14 mouse cellular contexts compared by ENCODE assay signal in the genomic region with DNA sequence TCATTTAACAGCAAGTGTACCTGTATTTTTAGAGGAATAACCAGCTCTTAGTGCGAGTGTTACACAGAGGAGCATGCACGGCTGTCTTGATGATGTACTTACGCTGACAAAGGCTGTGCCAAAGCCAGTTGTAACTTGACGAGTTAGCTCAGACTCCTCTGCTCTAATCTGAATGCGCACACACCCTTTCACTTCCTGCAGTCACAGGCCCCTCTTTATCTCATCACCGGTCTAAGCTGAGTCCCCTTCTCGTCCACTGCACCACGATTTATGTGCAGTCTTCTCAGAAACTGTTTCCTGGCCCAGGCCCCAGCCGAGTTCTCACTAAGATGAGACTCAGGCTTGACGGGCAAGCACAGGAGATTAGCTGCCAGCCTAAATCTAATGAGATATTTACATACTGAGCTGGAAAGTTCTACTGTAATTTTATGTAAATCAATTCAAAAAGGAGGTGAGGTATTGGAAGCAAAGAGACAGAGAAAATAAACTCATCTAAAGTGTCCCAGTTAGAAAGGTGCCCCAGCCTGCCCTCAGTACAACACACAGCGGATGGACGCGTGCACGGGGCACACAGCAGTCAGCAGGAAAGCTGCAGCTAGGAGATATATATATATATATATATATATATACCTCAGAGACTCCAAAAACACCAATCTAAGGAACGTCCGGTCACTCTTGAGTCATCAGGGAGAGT.
DNase-seq lines count a peak whose midpoint lies in the region; ATAC-seq and TF ChIP-seq lines count a peak whose summit lies in the region.
"Had no signal": no experiment of that assay in that cellular context is flagged by ENCODE, and none has a peak within 500 bp of the region (broad histone marks: within the 10 kb centered on the region; RNA-seq: fewer than 3 reads in every experiment).

No protein-coding gene starts in this region.

- 44% methylated on average over 16 of the region's 16 CpGs for WGBS in heart, embryonic 11.5 days (ENCODE audit: insufficient replicate concordance)
- WGBS in heart, adult 2 months: 49% methylated on average over 16 of the region's 16 CpGs
- 62% methylated on average over 16 of the region's 16 CpGs for WGBS in forebrain, embryonic 10.5 days
- 14% methylated on average over 16 of the region's 16 CpGs for WGBS in liver, embryonic 14.5 days (ENCODE audit: insufficient replicate concordance)

- intact Hi-C loops in heart, adult 2 months (cut with DNase I): no loop called here

- no peak overlapping the region for H3K4me2 ChIP-seq in heart, embryonic 11.5 days
- H3K4me2 ChIP-seq in liver, embryonic 14.5 days (ENCODE audit: low read depth): no peak overlapping the region
- H3K4me2 ChIP-seq: limb, embryonic 12.5 days had no signal

- H3K27me3 ChIP-seq in heart, embryonic 11.5 days (ENCODE audit: control insufficient read depth, insufficient read depth, low read length): no peaks in the 10 kb centered on the region
- no peaks in the 10 kb centered on the region for H3K27me3 ChIP-seq in heart, adult 2 months (ENCODE audit: control insufficient read depth, insufficient read depth, low read length)
- peaks cover 18% of the 10 kb centered on the region; the same call in 1 of the 2 replicates for H3K27me3 ChIP-seq in forebrain, embryonic 10.5 days (ENCODE audit: poor library complexity, severe bottlenecking)
- no peaks in the 10 kb centered on the region for H3K27me3 ChIP-seq in liver, embryonic 14.5 days (ENCODE audit: control insufficient read depth, insufficient read depth, low read length)
- H3K27me3 ChIP-seq: limb, embryonic 12.5 days had no signal

- no peaks in the 10 kb centered on the region for H3K79me2 ChIP-seq in heart, adult 2 months (replicated peaks; ENCODE audit: control insufficient read depth, insufficient read depth, low read length)

- no peak overlapping the region for H3K4me3 ChIP-seq in heart, embryonic 11.5 days (ENCODE audit: low read depth, low read length)
- no peak overlapping the region for H3K4me3 ChIP-seq in heart, adult 2 months
- no peak overlapping the region for H3K4me3 ChIP-seq in forebrain, embryonic 10.5 days
- H3K4me3 ChIP-seq in liver, embryonic 14.5 days (ENCODE audit: insufficient read depth in 1 of 2, low read depth in 2 of 2, low read length in 2 of 2): no peak overlapping the region
- H3K4me3 ChIP-seq: gastrocnemius, adult 2 months; limb, embryonic 12.5 days had no signal

- no peak for TF ChIP-seq POLR2A in heart, adult 2 months (IDR thresholded peaks at IDR 0.05; ENCODE audit: insufficient read depth, low read depth, low read length)

- no peak overlapping the region for H3K9ac ChIP-seq in heart, embryonic 11.5 days (ENCODE audit: low read depth, low read length)
- H3K9ac ChIP-seq in heart, adult 2 months (ENCODE audit: low read depth, low read length): no peak overlapping the region
- no peak overlapping the region for H3K9ac ChIP-seq in liver, embryonic 14.5 days (replicated peaks)
- H3K9ac ChIP-seq: limb, embryonic 12.5 days had no signal

- H3K4me1 ChIP-seq in heart, embryonic 11.5 days (ENCODE audit: control insufficient read depth, insufficient read depth, low read length): no peaks in the 10 kb centered on the region
- H3K4me1 ChIP-seq in heart, adult 2 months (ENCODE audit: control insufficient read depth, insufficient read depth, low read length): no peaks in the 10 kb centered on the region
- peaks cover 38% of the 10 kb centered on the region for H3K4me1 ChIP-seq in forebrain, embryonic 10.5 days
- peaks cover 0 to 11% of the 10 kb centered on the region in 2 experiments; a peak in 1 of 4 replicates for H3K4me1 ChIP-seq in liver, embryonic 14.5 days (replicated peaks; ENCODE audit: control insufficient read depth in 2 of 2, insufficient read depth in 2 of 2, low read length in 1 of 2)

- DNase-seq in heart, adult 2 months: no peak
- DNase-seq in 3T3-L1 (ENCODE audit: low read depth, low spot score): peak; percentile 43
- DNase-seq in forebrain, embryonic 10.5 days (ENCODE audit: extremely low spot score, low spot score): no peak
- DNase-seq in liver, embryonic 14.5 days (ENCODE audit: low read depth in 3 of 3, low spot score in 3 of 3): peak in 2 of 3 experiments; percentile 14 to 17
- DNase-seq in thymus, postnatal 14 days: no peak
- DNase-seq in cerebellum, adult 9-11 months: no peak
- DNase-seq in right cerebral cortex, postnatal 36 days (ENCODE audit: low spot score in 2 of 2): no peak
- DNase-seq: B cell, adult 2 months; embryo, embryonic 11 days; gastrocnemius, adult 2 months; heart, postnatal 10 days had no signal

- no peak for TF ChIP-seq CTCF in heart, adult 2 months (IDR thresholded peaks at IDR 0.05)
- TF ChIP-seq CTCF in liver, embryonic 14.5 days (IDR thresholded peaks at IDR 0.05; ENCODE audit: low read depth): no peak

- H3K9me3 ChIP-seq in heart, embryonic 11.5 days (replicated peaks; ENCODE audit: control insufficient read depth, low read length): no peaks in the 10 kb centered on the region
- no peaks in the 10 kb centered on the region for H3K9me3 ChIP-seq in forebrain, embryonic 10.5 days
- H3K9me3 ChIP-seq in liver, embryonic 14.5 days (ENCODE audit: control insufficient read depth, low read length): no peaks in the 10 kb centered on the region
- H3K9me3 ChIP-seq: limb, embryonic 12.5 days had no signal

- ATAC-seq in heart, embryonic 11.5 days (replicated peaks; ENCODE audit: insufficient number of reproducible peaks, low FRiP score, low TSS enrichment): 0 out of 2 replicates have a peak, but pooled peaks have one; percentile 39
- peak; percentile 81 for ATAC-seq in liver, embryonic 14.5 days (ENCODE audit: insufficient read depth)
- ATAC-seq: intestine, postnatal 0 days had no signal

- H3K27ac ChIP-seq in heart, embryonic 11.5 days (ENCODE audit: low read depth, low read length): no peak overlapping the region
- H3K27ac ChIP-seq in heart, adult 2 months: no peak overlapping the region
- H3K27ac ChIP-seq in forebrain, embryonic 10.5 days: peak overlapping the region; percentile 56; the same call in 1 of the 2 replicates
- no peak overlapping the region for H3K27ac ChIP-seq in liver, embryonic 14.5 days
- H3K27ac ChIP-seq: gastrocnemius, adult 2 months; limb, embryonic 12.5 days had no signal

- no peaks in the 10 kb centered on the region for H3K36me3 ChIP-seq in heart, embryonic 11.5 days (ENCODE audit: control insufficient read depth, insufficient read depth, low read length)
- H3K36me3 ChIP-seq in heart, adult 2 months (ENCODE audit: control insufficient read depth, insufficient read depth, low read length): no peaks in the 10 kb centered on the region
- peaks cover 9% of the 10 kb centered on the region for H3K36me3 ChIP-seq in forebrain, embryonic 10.5 days (replicated peaks)
- H3K36me3 ChIP-seq in liver, embryonic 14.5 days (replicated peaks; ENCODE audit: control insufficient read depth, insufficient read depth, low read depth): no peaks in the 10 kb centered on the region

- TF ChIP-seq EP300 in heart, adult 2 months (IDR thresholded peaks at IDR 0.05; ENCODE audit: insufficient read depth, low read depth, low read length): no peak
- TF ChIP-seq EP300 in liver, embryonic 14.5 days (IDR thresholded peaks at IDR 0.05; ENCODE audit: low read depth): no peak

Comparison
In these comparisons a context has a peak if more than half of its experiments do, and no peak if none do; other contexts are left out.
1. DNase-seq: peak in 3T3-L1 (single experiment) and liver, embryonic 14.5 days (2 of 3); none in heart, adult 2 months (0 of 2), forebrain, embryonic 10.5 days (single experiment), thymus, postnatal 14 days (single experiment), cerebellum, adult 9-11 months (single experiment) and right cerebral cortex, postnatal 36 days (0 of 2).